Mouse (Mus musculus) cerebellum, postnatal 36 days (tissue): Measurements from ENCODE around the gene Nup62.

Source experiments
- DNase-seq, 2 experiments: peaks; one replicate each; pipeline ENCODE4 v3.0.0; 2021 to 2022; ENCODE audit warnings: mixed read lengths in 2 of 2

Nup62 gene

DNA sequence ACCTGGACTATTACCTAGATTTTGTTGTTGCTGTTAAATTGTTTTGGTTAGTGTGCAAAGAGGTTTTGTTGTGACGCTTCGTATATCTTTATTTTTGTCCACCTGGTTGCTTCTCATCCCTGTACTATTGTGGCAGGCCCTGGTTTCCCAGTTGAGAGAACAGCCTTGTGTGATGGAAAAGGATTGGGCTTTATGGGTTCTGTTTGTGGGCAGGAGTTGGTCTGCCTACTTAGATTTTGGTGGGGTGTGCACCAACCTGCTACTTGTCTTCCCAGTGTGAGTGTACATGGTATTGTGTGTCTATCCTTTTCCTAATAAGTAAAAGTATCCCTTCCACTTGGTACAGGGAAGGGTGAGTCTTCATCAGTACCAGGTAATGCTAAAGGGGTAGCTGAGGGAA is 3.5 kb downstream of the Nup62 start:
- no peak for DNase-seq

DNA sequence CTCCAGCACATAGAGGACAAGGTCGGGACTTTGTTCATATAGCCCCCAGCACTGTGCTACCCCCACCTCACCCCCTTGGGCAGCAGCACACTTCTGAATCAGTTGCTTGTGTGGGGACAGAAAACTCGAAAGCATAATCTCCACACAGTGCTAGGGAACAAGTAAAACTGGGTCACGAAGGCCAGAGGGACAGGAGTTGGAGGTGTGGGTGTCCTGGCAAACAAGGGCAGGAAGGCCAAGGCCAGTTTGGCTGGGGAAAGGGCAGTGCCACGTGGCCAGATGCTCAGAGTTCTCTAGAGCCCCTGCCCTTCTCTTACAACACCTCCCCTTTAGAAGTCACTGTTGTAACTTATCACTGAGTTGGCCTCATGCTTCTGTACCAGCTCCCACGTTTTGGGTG is 4.0 kb downstream of the Nup62 start:
- DNase-seq = no peak

DNA sequence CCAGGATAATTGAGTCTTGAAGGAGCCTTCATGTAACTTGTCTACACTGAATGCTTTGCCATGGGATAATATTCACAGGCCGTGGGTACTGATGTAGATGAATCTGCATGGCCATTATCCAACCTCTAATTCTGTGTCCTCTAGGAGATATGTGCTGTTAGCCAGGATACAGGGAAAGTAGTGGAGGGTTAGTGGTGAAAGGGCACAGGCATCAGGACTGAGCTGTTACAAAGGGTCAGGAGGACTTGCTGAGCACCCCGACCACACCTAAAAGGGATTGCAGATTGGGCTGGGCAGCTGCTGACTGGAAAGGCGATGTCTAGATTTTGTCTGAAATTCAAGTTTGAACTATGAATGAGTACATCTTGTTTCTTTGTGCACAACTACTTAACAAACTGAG is 4.6 kb downstream of the Nup62 start:
- no peak for DNase-seq

DNA sequence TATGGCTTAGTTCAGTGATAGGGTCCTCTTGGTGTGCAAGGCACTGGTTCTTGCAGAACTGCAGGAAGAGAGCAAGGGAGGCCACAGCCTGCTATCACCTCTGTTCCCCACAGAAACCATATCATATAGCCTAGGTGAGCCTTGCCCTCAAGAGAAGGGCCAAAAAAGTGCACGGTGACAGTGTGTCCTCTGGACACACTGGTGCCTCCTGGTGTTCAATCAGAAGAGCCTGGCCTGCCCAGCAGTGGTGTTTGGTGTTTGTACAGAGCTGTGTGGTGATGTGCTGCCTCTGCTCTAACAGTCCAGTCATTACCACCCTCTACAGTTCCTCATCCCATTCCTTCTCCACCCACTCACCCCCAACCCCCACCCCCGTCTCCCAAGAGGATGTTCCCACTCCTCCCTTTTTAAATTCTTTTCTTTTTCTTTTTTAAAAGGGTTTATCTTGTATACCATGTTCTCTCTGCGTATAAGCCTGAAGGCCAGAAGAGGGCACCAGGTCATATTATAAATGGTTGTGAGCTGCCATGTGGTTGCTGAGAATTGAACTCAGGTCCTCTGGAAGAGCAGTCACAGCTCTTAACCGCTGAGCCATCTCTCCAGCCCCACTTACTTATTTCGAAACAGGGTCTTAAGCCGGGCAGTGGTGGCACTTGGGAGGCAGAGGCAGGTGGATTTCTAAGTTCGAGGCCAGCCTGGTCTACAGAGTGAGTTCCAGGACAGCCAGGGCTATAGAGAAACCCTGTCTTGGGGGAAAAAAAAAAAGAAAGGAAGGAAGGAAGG is 6.0 kb downstream of the Nup62 start:
- no peak for DNase-seq

DNA sequence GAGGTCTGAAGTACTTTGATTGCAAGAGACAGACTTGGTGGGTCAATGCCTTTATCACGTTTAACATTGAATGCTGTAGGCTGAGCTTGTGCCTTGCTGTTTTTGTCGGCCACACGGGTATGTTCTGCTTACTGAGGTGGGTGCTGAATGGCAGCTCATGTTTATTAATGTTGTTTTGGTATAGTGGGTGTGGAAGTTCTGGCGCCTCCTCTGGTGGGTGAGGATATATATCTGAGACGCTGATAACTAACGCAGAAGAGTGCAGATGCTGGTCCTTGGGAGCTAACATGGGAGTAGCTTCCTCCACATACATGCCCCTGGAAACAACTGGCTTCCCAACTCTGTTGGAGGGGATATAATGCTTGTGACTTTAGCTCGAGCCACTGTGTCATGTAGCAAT is 7.5 kb downstream of the Nup62 start:
- DNase-seq = no peak

DNA sequence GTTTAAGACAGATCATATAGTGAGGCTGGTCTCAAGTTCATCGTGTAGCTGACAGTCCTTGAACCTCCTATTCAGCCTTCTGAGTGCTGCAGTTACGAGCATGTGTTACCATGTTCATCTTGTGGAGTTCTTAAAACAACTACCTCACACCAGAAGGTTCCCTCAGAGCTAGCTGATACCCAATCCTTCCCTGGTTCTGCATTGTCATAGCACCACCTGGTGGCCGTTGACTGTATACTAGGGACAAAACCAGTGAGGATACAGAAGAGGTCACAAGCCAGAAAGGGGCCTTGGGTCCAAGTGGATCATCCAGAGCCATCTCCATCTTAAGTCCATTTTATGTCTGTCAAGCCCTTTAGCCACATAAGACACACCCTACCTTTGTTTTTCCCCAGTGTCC is 9.0 kb downstream of the Nup62 start:
- DNase-seq = peak; percentile 86 to 87

DNA sequence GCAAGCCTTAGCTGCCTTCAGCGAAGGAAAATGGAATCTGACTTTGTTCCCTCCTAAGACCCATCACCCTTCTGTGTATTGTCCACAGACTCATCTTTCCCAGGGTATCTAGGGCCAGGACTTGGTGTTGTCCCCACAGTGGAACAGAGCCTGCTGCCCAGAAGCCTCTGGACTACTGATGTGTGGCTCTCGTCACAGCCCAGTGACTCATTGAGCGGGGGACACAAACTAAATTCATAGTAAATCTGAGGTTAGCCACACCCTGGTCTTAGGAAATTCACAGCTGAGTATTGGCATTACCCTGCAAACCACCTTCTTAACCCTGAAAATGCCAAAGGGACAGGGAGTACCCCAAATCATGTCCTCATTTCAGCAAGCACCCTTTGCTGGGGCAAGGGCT is 10.9 kb downstream of the Nup62 start:
- no peak for DNase-seq

DNA sequence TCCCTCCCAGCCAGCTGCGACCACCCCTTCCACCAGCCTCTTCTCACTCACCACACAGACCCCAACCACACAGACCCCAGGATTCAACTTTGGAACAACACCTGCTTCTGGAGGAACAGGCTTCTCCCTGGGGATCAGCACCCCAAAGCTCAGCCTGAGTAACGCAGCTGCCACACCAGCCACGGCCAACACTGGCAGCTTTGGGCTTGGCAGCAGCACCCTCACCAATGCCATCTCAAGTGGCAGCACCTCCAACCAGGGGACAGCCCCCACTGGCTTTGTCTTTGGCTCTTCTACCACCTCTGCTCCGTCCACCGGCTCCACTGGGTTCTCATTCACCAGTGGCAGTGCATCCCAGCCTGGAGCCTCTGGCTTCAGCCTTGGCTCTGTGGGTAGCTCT is 12.8 kb downstream of the Nup62 start:
- no peak for DNase-seq

DNA sequence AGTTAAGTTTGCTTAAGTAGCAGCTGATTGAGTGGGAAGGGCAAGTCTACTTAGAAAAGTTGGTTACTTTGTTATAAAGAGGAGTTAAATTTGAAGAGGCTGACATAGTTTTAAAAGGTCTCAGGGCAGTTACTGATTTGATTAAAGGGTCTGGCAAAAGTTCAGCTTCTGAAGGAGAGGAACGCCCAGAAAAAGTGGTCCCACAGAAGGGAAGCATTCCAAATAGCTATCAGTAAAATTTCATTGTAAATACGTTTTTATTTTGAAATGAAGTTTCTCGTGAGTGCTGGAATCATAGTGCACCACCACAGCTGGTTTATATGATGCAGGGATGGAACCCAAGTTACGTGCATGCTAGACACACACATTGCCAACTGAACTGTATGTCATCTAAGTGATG is 16.9 kb downstream of the Nup62 start:
- DNase-seq = no peak

DNA sequence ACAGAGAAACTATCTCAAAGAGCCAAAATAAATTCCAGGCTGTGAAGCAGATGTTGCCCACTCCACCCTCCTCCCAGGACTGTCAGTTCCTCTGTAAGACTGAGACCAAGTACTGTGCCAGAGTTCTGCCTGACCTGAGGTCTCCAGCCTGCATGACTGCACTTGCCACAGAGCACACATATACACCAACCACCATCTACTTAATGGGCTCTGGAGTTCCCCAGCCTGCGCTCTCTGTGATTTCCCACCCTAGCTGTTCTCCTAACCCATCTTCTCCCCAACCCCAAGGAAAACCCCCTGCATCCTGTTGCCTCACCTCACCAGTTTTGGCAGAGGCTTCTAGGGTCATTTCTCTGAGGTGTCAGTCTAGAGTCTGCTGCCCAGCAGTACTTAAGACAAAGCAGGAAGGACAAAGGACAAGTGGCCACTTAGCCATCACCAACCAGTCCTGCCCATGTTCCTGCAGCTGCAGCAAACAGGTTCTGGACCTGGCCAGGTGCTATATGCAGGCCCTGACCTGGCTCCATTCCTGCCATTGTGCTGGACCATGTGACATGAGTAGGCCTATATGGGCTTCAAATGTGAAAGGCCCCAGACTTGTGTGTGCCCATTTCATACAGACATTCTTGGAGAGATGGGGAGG is 19.6 kb downstream of the Nup62 start:
- no peak for DNase-seq

DNA sequence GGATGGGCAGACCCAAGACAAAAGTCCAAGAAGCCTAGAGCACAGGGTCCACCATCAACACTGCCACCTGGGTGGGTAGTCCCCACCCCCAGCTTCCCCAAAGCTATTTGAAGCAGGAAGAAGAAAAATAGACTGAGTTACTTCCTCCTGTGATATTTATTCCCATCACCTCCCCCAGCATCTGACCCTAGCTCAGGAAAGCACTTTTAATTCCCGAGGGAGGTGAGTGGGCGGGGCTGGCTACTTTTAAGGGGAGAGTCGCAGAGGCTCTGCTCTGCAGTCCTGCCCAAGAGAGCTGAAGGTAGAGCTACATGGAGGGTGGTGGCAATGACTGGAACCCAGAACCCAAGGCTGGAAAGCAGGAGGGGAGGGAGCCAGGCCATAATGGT is 20.1 kb downstream of the Nup62 start:
- no peak for DNase-seq

DNA sequence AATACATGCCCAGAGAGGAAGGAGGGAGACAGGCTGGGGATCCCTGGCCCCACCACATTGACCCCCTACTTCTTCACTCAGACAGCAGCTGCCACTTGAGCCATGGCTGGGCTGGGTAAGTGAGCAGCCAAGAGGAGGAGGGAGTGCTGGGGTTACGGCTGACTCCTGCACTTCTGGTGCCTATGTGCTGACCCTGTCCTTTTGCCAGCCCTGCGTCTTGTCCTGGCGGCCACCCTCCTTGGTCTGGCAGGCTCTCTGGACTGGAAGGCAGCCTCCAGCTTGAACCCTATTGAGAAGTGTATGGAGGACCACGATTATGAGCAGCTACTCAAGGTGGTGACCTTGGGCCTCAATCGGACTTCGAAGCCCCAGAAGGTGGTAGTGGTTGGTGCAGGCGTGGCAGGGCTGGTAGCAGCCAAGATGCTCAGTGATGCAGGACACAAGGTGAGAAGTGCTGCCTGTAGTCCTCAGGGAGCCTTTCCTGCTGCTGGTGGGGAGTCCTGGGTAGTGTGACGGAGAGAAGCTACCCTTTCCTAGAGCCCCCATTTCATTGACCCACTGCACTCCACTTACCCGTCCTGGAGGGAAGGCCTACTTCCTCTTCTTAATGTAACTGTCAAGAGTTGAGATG is 20.6 kb downstream of the Nup62 start:
- no peak for DNase-seq

DNA sequence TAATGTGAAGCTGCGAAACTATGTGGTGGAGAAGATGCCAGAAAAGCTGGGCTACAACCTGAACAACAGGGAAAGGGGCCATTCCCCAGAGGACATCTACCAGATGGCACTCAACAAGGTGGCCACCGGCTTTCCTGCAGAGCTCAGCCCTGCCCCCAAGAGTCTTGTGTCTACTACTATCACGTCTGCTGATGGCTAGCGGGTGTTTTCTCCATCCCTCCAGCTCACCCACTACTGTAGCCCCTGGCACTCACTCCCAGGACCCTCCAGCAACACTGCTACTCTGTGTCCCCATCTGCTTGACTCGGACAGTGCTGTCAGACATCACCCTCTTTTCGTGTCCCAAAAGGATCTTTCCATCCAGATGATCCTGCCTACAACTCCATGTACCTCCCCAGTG is 22.2 kb downstream of the Nup62 start:
- no peak for DNase-seq

DNA sequence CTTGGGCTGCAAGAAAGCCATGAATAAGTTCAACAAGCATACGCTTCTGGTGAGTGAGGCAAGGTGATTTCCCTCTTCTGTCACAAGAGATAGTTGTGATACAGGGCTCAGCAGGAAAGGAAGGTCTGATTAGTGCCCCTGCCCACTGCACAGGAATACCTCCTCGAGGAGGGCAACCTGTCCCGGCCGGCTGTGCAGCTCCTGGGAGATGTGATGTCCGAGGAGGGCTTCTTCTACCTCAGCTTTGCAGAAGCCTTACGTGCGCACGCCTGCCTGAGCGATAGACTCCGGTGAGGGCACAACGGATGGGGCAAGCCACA is 23.2 kb downstream of the Nup62 start:
- no peak for DNase-seq

DNA sequence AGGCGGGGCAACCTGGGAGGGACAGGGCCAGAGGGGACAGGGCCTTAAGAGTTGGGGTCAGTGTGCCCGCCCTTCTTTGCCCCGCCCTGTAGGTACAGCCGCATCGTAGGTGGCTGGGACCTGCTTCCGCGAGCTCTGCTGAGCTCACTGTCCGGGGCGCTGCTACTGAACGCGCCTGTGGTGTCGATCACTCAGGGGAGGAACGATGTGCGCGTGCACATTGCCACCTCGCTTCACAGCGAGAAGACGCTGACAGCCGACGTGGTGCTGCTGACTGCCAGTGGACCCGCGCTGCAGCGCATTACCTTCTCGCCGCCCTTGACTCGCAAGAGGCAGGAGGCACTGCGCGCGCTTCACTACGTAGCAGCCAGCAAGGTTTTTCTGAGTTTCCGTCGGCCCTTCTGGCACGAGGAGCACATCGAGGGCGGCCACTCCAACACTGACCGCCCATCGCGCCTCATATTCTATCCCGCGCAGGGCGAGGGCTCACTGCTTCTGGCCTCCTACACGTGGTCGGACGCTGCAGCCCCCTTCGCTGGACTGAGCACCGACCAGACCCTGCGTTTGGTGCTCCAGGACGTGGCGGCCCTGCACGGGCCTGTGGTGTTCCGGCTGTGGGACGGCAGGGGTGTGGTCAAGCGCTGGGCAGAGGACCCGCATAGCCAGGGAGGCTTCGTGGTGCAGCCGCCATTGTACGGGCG is 23.8 kb downstream of the Nup62 start:
- DNase-seq = no peak

DNA sequence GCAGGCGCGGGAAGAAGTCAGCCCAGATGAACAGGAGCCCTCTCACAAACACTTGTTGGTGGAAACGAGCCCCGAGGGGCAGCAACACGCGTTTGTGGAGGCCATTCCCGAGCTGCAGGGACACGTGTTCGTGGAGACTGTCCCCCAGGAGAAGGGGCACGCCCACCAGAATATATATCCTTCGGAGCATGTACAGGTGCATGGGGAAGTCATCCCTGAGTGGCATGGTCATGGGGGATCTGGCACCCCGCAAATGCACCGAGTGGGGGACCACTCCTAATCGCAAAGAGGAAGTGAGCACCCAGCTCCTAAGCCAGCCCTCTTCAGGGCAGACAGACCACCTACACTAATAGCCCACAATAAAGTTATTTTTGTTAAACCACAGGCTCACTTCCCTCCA is 24.5 kb downstream of the Nup62 start:
- no peak for DNase-seq

DNA sequence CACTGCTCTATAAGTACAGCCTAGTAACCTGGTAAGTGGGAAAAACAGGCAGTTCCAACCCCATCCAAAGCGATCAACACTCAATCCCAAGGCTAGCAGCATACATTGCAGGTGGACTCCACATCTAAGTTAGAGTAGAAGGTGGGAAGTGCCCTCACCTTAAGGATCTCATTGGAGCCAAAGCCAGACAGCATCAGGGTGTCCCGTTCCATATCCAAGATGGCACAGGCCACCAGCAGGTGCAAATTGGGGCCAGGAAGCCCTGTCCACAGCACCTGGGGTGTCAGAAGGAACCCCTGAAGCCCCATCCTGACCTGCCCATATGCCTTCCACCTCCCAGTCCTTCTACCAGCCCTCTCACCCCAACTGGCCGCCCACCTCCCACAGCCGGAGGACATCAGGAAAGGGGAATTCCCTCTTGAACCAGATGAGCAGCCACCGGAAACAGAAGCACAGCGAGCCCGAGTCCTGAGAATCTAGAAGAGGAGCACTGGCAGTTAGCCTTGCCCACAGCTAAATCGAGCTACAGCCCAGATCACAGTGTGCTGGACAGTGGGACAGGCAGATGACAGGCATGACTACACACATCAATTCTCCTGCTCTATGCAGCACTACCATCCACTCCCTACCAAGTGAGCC is 26.1 kb downstream of the Nup62 start:
- DNase-seq = no peak

DNA sequence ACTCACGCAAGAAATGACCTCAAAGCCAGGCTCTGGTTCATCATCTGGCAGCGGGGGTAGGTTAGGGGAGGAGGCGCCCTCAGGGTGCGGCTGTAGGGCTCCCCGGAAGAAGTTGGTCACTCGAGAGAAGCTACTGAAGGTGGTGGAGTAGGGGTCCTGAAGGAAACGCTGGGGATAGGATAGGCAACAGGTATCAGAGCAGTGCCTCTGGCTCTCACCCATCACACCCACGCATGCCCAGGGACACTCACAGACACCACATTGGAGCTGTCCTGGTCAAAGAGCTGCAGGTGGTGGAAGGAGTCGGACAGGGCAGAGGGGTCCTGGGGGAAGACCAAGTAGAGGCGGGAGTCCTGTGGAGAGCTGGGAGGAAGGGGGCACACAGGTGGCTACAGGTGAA is 29.1 kb downstream of the Nup62 start:
- no peak for DNase-seq

DNA sequence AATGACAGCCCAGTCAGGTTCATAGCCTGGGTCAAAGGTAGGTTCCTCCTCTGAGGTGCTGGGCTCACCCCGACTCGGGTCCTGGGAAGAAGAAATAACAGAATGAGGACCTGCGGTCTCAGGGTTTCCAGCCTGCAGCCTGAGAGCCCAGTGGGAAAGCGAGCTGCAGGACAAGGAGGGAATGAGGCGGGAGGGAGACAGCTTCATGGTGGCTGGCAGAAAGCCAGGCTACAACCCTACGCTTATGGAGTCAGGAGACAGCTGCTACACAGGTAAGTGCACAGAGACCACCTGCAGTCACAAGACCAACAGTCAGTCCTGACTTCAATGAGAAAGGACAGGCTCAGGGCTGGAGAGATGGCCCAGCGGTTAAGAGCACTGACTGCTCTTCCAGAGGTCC is 30.9 kb downstream of the Nup62 start:
- no peak for DNase-seq

DNA sequence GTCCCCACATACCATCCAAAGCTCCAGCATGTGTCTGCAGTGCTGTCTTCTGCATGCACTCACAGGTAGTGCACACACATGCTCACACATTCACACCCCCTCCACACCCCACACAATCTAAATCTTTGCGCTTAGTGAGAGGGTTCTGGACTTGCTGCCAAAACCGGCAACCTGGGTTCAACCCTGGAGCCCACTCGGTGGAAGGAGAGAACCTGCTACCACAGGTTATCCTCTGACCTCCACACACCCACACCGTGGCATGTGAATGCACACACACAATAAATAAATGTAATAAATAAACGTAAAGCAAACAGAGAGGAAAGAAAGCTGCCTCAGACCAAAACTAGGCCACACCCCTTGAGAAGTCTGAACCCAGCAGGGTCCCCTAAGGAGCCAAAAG is 31.9 kb downstream of the Nup62 start:
- peak in 1 of 2 experiments; percentile 21 for DNase-seq

DNA sequence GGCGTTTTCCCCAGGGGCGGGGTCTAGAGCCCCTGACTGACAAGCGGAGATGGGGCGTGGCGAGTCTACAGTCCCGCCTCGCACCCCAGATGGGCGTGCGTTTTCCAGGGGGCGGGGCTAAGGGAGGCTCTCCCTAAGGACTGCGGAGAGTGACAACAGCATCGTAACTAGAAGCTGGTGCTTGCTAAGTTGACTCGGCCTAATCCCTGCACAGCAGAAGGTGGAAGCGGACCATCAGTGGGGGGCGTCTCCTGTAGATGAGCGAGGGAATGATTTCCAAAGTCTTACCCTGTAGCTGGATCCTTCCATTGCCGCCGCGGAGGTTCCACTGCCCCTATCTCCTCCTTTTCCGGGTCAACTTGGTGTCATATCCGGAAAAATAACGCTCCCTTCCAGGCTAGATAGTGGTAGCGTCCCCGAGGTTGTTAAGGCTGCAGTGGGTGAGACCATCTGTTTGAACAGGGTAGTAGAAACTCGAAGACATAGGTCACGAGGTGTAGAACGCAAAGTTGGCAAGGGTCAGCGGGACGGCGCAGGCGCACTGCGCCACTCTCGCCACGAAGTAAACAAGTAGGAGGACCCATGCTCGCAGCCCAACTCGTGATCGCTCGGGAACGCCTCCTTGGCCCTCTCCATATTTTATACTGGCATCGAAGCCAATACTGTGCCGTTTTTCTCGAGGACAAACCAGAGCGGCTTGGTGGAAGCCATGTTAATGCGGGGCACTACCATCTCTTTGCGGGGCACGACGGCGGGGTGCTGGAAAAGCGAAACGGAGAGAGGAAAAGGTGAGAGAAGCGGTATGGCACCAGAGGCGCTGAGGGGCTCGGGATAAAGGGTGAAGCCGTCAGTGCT is 32.9 kb downstream of the Nup62 start, which contains the start of the genes Akt1s1 and Tbc1d17:
Akt1s1 (plus strand) TSS at position 431 of the 855 bp plus-strand sequence.
Tbc1d17 (minus strand) TSS at position 519 of the 855 bp plus-strand sequence.
- DNase-seq = peak; percentile 100
